Mouse (Mus musculus) lung, postnatal 14 days (tissue): ENCODE measurements at regions not wholly inside any gene's neighbourhood (a gene's known extent, or its start where the extent isn't known, plus 50 kb on each side); places are given as distances from the start of the nearest gene placed in this dataset.
"Not testable (repeated sequence)": the region's sequence is repeated elsewhere in the genome, so short reads cannot be mapped to it uniquely, and the experiment has no call there.

ENCODE experiments used
- DNase-seq: peaks from one replicate; pipeline ENCODE4 v3.0.0; 2021

GRCm38 (mm10) chr6:64948839-64949238, 93.5 kb upstream of the Smarcad1 start:
- not testable (repeated sequence) for DNase-seq

GRCm38 (mm10) chr6:64961608-64962486, 80.5 kb upstream of the Smarcad1 start:
- DNase-seq, result no peak

GRCm38 (mm10) chr6:64962612-64963011, 79.8 kb upstream of the Smarcad1 start:
- DNase-seq, result no peak

GRCm38 (mm10) chr6:64964664-64965063, 77.7 kb upstream of the Smarcad1 start:
- DNase-seq, result no peak

GRCm38 (mm10) chr6:64965203-64965602, 77.2 kb upstream of the Smarcad1 start:
- no peak for DNase-seq

- no peak for DNase-seq
These were observed 72.2 kb upstream of the Smarcad1 start for GRCm38 (mm10) chr6:64970158-64970557.

GRCm38 (mm10) chr6:64973968-64974367, 68.4 kb upstream of the Smarcad1 start:
- peak; percentile 30 for DNase-seq

GRCm38 (mm10) chr6:64974453-64974852, 67.9 kb upstream of the Smarcad1 start:
- DNase-seq, result not testable (repeated sequence)

- no peak for DNase-seq
These were observed 60.3 kb upstream of the Smarcad1 start for GRCm38 (mm10) chr6:64982132-64982531.
